Mouse (Mus musculus) adrenal gland (tissue): ENCODE results near the gene Mup14.
"Not testable (repeated sequence)": the region's sequence is repeated elsewhere in the genome, so short reads cannot be mapped to it uniquely, and the experiment has no call there.

Source experiments
- intact Hi-C: fragments of 180-260 bp; cut with DNase I; formaldehyde crosslinking; loops from one replicate; pipeline ENCODE4 v1.15.1; 2025
- long read RNA-seq, 2 experiments: library from polyadenylated mRNA; unstranded; transcript quantifications; one replicate each; pipeline ENCODE4 v2.0.0; 2020; ENCODE audit warnings: borderline replicate concordance in 1 of 2; ENCODE audit not compliant: insufficient replicate concordance in 1 of 2

Mup14 gene
- long read RNA-seq, experiment 1 = 0 reads
- long read RNA-seq, experiment 2 = 0 reads

GRCm38 (mm10) chr4:61303900-61304299 lies at the start of gene Mup14:
Gene Mup14, minus strand, starts transcription at chr4:61304000.
- intact Hi-C loops = not testable (repeated sequence)

DNA sequence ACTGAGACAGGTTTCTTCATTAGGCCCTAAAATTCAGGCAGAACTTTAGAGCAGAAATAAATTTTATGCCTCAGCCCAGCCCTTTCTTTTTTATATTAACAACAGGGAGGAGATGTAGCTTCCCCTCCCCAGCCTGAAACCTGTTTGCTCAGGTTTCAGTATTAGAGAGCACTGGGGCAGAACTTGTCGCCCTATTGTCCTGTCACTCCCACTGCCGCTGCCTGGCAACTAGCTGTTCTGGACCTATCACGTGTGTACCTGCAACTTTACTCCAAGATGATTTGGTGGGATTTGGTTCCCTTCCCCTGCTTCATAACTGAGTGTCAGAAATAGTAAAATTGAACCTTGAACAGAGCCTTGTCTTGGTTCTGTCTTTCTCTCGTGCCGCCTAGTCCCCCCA lies 34.3 kb upstream of the Mup14 start:
- intact Hi-C loops = not testable (repeated sequence)
